Mouse (Mus musculus) MEL (cell line): ENCODE results near the gene Slc25a42. TPM values are rescaled to one million over a fixed set of nuclear protein-coding genes. Genes with fewer than 3 reads are reported as not detected.

Experiments
- DNase-seq: peaks from one replicate; pipeline ENCODE4 v3.0.0; 2011; ENCODE audit warnings: low read depth, low spot score
- H3K27ac ChIP-seq: 2 replicates; pipeline ENCODE4 v1.5.1; 2012; ENCODE audit warnings: low read depth, mild to moderate bottlenecking, control low read depth, low read length, moderate library complexity; ENCODE audit not compliant: control insufficient read depth
- H3K27me3 ChIP-seq, 2 experiments: fragments of 150-350 bp in 1 of 2; sonication (generic) in 1 of 2; 2 replicates each; pipeline ENCODE4 v1.6.1; 2012; ENCODE audit warnings: low read length in 2 of 2, mild to moderate bottlenecking in 2 of 2, improper control_type of control experiment in 1 of 2, moderate library complexity in 1 of 2; ENCODE audit not compliant: insufficient read depth in 2 of 2, control insufficient read depth in 1 of 2
- H3K36me3 ChIP-seq, 2 experiments: 2 replicates each; pipeline ENCODE4 v1.6.1; 2012 to 2014; ENCODE audit warnings: low read length in 2 of 2, improper control_type of control experiment in 1 of 2, inconsistent platforms in 1 of 2, mild to moderate bottlenecking in 1 of 2; ENCODE audit not compliant: insufficient read depth in 2 of 2, control insufficient read depth in 1 of 2
- H3K4me1 ChIP-seq, 2 experiments: fragments of 150-350 bp in 1 of 2; sonication (generic) in 1 of 2; 2 replicates each; pipeline ENCODE4 v1.6.1; 2012; ENCODE audit warnings: low read length in 2 of 2, improper control_type of control experiment in 1 of 2, mild to moderate bottlenecking in 1 of 2; ENCODE audit not compliant: insufficient read depth in 2 of 2, control insufficient read depth in 1 of 2
- H3K4me3 ChIP-seq, 2 experiments: fragments of 150-350 bp in 1 of 2; sonication (generic) in 1 of 2; 2 replicates each; pipeline ENCODE4 v1.5.1; 2012; ENCODE audit warnings: low read depth in 2 of 2, low read length in 2 of 2, mild to moderate bottlenecking in 2 of 2, moderate library complexity in 2 of 2, control low read depth in 1 of 2, improper control_type of control experiment in 1 of 2; ENCODE audit not compliant: control insufficient read depth in 1 of 2, insufficient read depth in 1 of 2
- H3K79me2 ChIP-seq: 2 replicates; pipeline ENCODE4 v1.6.1; 2012; ENCODE audit warnings: mild to moderate bottlenecking, low read length, moderate library complexity; ENCODE audit not compliant: control insufficient read depth, poor library complexity, insufficient read depth
- H3K9ac ChIP-seq: 2 replicates; pipeline ENCODE4 v1.6.1; 2012; ENCODE audit warnings: low read depth, mild to moderate bottlenecking, control low read depth, low read length, moderate library complexity; ENCODE audit not compliant: control insufficient read depth, poor library complexity, severe bottlenecking
- H3K9me3 ChIP-seq: fragments of 150-350 bp; sonication (generic); replicated peaks from 2 replicates; pipeline ENCODE4 v1.6.1; 2012; ENCODE audit warnings: mild to moderate bottlenecking, low read length, improper control_type of control experiment, moderate library complexity; ENCODE audit not compliant: insufficient read depth
- BHLHE40 ChIP-seq: IDR thresholded peaks from 2 replicates; pipeline ENCODE4 v1.6.1; 2012; ENCODE audit warnings: low read depth, mild to moderate bottlenecking, inconsistent platforms, low read length, improper control_type of control experiment, borderline replicate concordance
- CHD2 ChIP-seq: IDR thresholded peaks from 2 replicates; pipeline ENCODE4 v1.6.1; 2011; ENCODE audit warnings: low read length, improper control_type of control experiment
- CTCF ChIP-seq, 3 experiments: IDR thresholded peaks in 2 of 3; conservative IDR thresholded peaks in 1 of 3; 2 replicates each; pipeline ENCODE4 v1.5.1; 2011 to 2012; ENCODE audit warnings: low read length in 3 of 3, low read depth in 2 of 3, mild to moderate bottlenecking in 2 of 3, improper control_type of control experiment in 1 of 3, inconsistent platforms in 1 of 3, mixed read lengths in 1 of 3, moderate library complexity in 1 of 3; ENCODE audit not compliant: control insufficient read depth in 1 of 3, insufficient read depth in 1 of 3, poor library complexity in 1 of 3, severe bottlenecking in 1 of 3
- E2F4 ChIP-seq: IDR thresholded peaks from 2 replicates; pipeline ENCODE4 v1.6.1; 2011; ENCODE audit warnings: low read depth, low read length, improper control_type of control experiment, borderline replicate concordance
- EP300 ChIP-seq, 2 experiments: IDR thresholded peaks; 2 replicates each; pipeline ENCODE4 v1.6.1; 2011; ENCODE audit warnings: improper control_type of control experiment in 2 of 2, low read length in 2 of 2, low read depth in 1 of 2, mild to moderate bottlenecking in 1 of 2
- GATA1 ChIP-seq: IDR thresholded peaks from 2 replicates; pipeline ENCODE4 v1.6.1; 2011; ENCODE audit warnings: low read depth, low read length, improper control_type of control experiment
- HCFC1 ChIP-seq: IDR thresholded peaks from 2 replicates; pipeline ENCODE4 v1.6.1; 2012; ENCODE audit warnings: low read depth, mild to moderate bottlenecking, inconsistent platforms, low read length, improper control_type of control experiment, moderate library complexity
- JUND ChIP-seq: IDR thresholded peaks from 2 replicates; pipeline ENCODE4 v1.6.1; 2011; ENCODE audit warnings: low read depth, mild to moderate bottlenecking, improper control_type of control experiment, low read length
- KAT2A ChIP-seq: conservative IDR thresholded peaks from 2 replicates; pipeline ENCODE4 v1.6.1; 2012; ENCODE audit warnings: low read depth, low read length, improper control_type of control experiment, inconsistent platforms
- MAFK ChIP-seq: IDR thresholded peaks from 2 replicates; pipeline ENCODE4 v1.6.1; 2011; ENCODE audit warnings: low read depth, mild to moderate bottlenecking, low read length, improper control_type of control experiment, borderline replicate concordance
- MEF2A ChIP-seq: IDR thresholded peaks from 2 replicates; pipeline ENCODE4 v1.6.1; 2014; ENCODE audit warnings: low read depth, mild to moderate bottlenecking, inconsistent platforms, low read length, improper control_type of control experiment; ENCODE audit not compliant: poor library complexity, insufficient replicate concordance, severe bottlenecking; ENCODE audit errors: extremely low read depth
- MXI1 ChIP-seq: IDR thresholded peaks from 2 replicates; pipeline ENCODE4 v1.6.1; 2011; ENCODE audit warnings: mild to moderate bottlenecking, low read depth, low read length, improper control_type of control experiment
- MYB ChIP-seq: IDR thresholded peaks from 2 replicates; pipeline ENCODE4 v1.6.1; 2011; ENCODE audit warnings: mild to moderate bottlenecking, low read depth, low read length, improper control_type of control experiment
- MYC ChIP-seq: IDR thresholded peaks from 2 replicates; pipeline ENCODE4 v1.6.1; 2011; ENCODE audit warnings: low read depth, mild to moderate bottlenecking, low read length, improper control_type of control experiment, moderate library complexity
- POLR2A ChIP-seq, 2 experiments: IDR thresholded peaks; 2 replicates each; pipeline ENCODE4 v1.6.1; 2011 to 2012; ENCODE audit warnings: low read length in 2 of 2, mild to moderate bottlenecking in 2 of 2, control low read depth in 1 of 2, improper control_type of control experiment in 1 of 2, low read depth in 1 of 2, moderate library complexity in 1 of 2; ENCODE audit not compliant: control insufficient read depth in 1 of 2, insufficient read depth in 1 of 2, poor library complexity in 1 of 2
- POLR2AphosphoS2 ChIP-seq: IDR thresholded peaks from 2 replicates; pipeline ENCODE4 v1.6.1; 2011; ENCODE audit warnings: low read length, improper control_type of control experiment
- POLR2AphosphoS5 ChIP-seq: IDR thresholded peaks from 2 replicates; pipeline ENCODE4 v1.6.1; 2012; ENCODE audit warnings: low read depth, borderline replicate concordance, mild to moderate bottlenecking, inconsistent platforms, low read length, moderate library complexity, mixed read lengths
- RAD21 ChIP-seq: IDR thresholded peaks from 2 replicates; pipeline ENCODE4 v1.6.1; 2011; ENCODE audit warnings: mild to moderate bottlenecking, low read depth, low read length, improper control_type of control experiment
- RCOR1 ChIP-seq: IDR thresholded peaks from 2 replicates; pipeline ENCODE4 v1.6.1; 2012; ENCODE audit warnings: low read depth, mild to moderate bottlenecking, inconsistent platforms, low read length, improper control_type of control experiment
- SIN3A ChIP-seq: IDR thresholded peaks from 2 replicates; pipeline ENCODE4 v1.6.1; 2012; ENCODE audit warnings: low read length, improper control_type of control experiment, inconsistent platforms
- SMC3 ChIP-seq: IDR thresholded peaks from 2 replicates; pipeline ENCODE4 v1.6.1; 2011; ENCODE audit warnings: low read depth, low read length, improper control_type of control experiment
- TAL1 ChIP-seq: IDR thresholded peaks from 2 replicates; pipeline ENCODE4 v1.6.1; 2012; ENCODE audit warnings: mild to moderate bottlenecking, inconsistent platforms, low read length, moderate library complexity, mixed read lengths
- UBTF ChIP-seq: IDR thresholded peaks from 2 replicates; pipeline ENCODE4 v1.6.1; 2012; ENCODE audit warnings: low read depth, mild to moderate bottlenecking, inconsistent platforms, low read length, improper control_type of control experiment, moderate library complexity, borderline replicate concordance; ENCODE audit not compliant: insufficient read depth
- ZKSCAN1 ChIP-seq: IDR thresholded peaks from 2 replicates; pipeline ENCODE4 v1.6.1; 2012; ENCODE audit warnings: low read depth, mild to moderate bottlenecking, inconsistent platforms, low read length, improper control_type of control experiment, moderate library complexity
- polyA plus RNA-seq, 2 experiments: library from polyadenylated mRNA; stranded (reverse) in 1 of 2; unstranded in 1 of 2; fragments of >175 nt in 1 of 2; fragments of >200 nt in 1 of 2; gene quantifications; 2 replicates each; pipeline versions ENCODE4 v1.2.1 to v1.2.4; 2012; ENCODE audit warnings: low replicate concordance in 2 of 2, low read depth in 1 of 2; ENCODE audit not compliant: insufficient read length in 2 of 2, insufficient read depth in 1 of 2, missing spikeins in 1 of 2
- total RNA-seq: library from RNA; depleted of rRNA; stranded (reverse); fragments of 300-350 nt; gene quantifications from 2 replicates; pipeline ENCODE4 v1.2.3, GENCODE M21; 2012

Slc25a42 gene
- total and polyA plus RNA-seq, 3 experiments: 5.2 to 12.1 TPM; not detected in 1

- Histone ChIP-seq H3K36me3 (peaks cover 0 to 2% of the 10 kb centered on the region in 2 experiments; a peak in 1 of 4 replicates), H3K27ac (no peak overlapping the region), H3K4me3 (no peak overlapping the region), H3K79me2 (no peaks in the 10 kb centered on the region), H3K27me3 (no peaks in the 10 kb centered on the region), H3K9me3 (no peaks in the 10 kb centered on the region), H3K4me1 (no peaks in the 10 kb centered on the region), H3K9ac (no peak overlapping the region)
- DNase-seq: no peak
- TF ChIP-seq JUND (no peak), RAD21 (peak; percentile 19), CTCF (IDR thresholded peaks at IDR 0.05 in 2 of 3, conservative IDR thresholded peaks at IDR 0.05 in 1 of 3; ENCODE audit: control insufficient read depth in 1 of 3, insufficient read depth in 1 of 3, low read depth in 2 of 3, low read length in 3 of 3, poor library complexity in 1 of 3, severe bottlenecking in 1 of 3) (peak; percentile 27 to 52 (median 42); a peak in 5 of 6 replicates), SMC3 (peak; percentile 41)
Measured at GRCm38 (mm10) chr8:70223341-70223740, 11.2 kb upstream of the Slc25a42 start.

GRCm38 (mm10) chr8:70222041-70222440 is 9.9 kb upstream of the Slc25a42 start:
- Histone ChIP-seq H3K9ac (no peak overlapping the region), H3K4me3 (no peak overlapping the region)
- no peak for TF ChIP-seq E2F4
- TF ChIP-seq MYB: no peak
- no peak for TF ChIP-seq ZKSCAN1
- TF ChIP-seq JUND: no peak
- no peak for TF ChIP-seq GATA1

GRCm38 (mm10) chr8:70220911-70221310 is 8.8 kb upstream of the Slc25a42 start:
- no peak for TF ChIP-seq RCOR1
- TF ChIP-seq EP300 (IDR thresholded peaks at IDR 0.05; ENCODE audit: low read depth in 1 of 2, low read length in 2 of 2): no peak
- TF ChIP-seq E2F4: no peak
- no peak for TF ChIP-seq MEF2A
- no peak for TF ChIP-seq CHD2
- TF ChIP-seq RAD21: no peak
- TF ChIP-seq MYB: no peak
- TF ChIP-seq HCFC1: no peak
- no peak for TF ChIP-seq MXI1
- TF ChIP-seq SIN3A: no peak
- no peak for TF ChIP-seq UBTF
- TF ChIP-seq POLR2AphosphoS5: no peak
- no peak for TF ChIP-seq POLR2A (IDR thresholded peaks at IDR 0.05; ENCODE audit: control insufficient read depth in 1 of 2, insufficient read depth in 1 of 2, low read depth in 1 of 2, low read length in 2 of 2, poor library complexity in 1 of 2)
- no peak for TF ChIP-seq GATA1
- no peak for TF ChIP-seq POLR2AphosphoS2
- TF ChIP-seq MAFK: no peak
- TF ChIP-seq KAT2A: no peak
- TF ChIP-seq BHLHE40: no peak
- TF ChIP-seq TAL1: no peak
- TF ChIP-seq MYC: no peak
- H3K27ac ChIP-seq: no peak overlapping the region
- peaks cover 0 to 2% of the 10 kb centered on the region in 2 experiments; a peak in 1 of 4 replicates for H3K36me3 ChIP-seq

More at GRCm38 (mm10) chr8:70222041-70222440, 9.9 kb upstream of the Slc25a42 start:
- Histone ChIP-seq H3K27ac (no peak overlapping the region), H3K4me1 (no peaks in the 10 kb centered on the region), H3K79me2 (no peaks in the 10 kb centered on the region), H3K36me3 (peaks cover 0 to 2% of the 10 kb centered on the region in 2 experiments; a peak in 1 of 4 replicates), H3K9me3 (no peaks in the 10 kb centered on the region), H3K27me3 (no peaks in the 10 kb centered on the region)
- no peak for DNase-seq

More at GRCm38 (mm10) chr8:70220911-70221310, 8.8 kb upstream of the Slc25a42 start:
- no peaks in the 10 kb centered on the region for H3K79me2 ChIP-seq
- H3K4me3 ChIP-seq: no peak overlapping the region
- no peaks in the 10 kb centered on the region for H3K4me1 ChIP-seq
- no peak overlapping the region for H3K9ac ChIP-seq
- no peak for DNase-seq
- no peaks in the 10 kb centered on the region for H3K27me3 ChIP-seq
- H3K9me3 ChIP-seq: no peaks in the 10 kb centered on the region
